Mouse (Mus musculus): ENCODE data around the gene Cdipt.
A peak's percentile ranks its signal among the peaks of the same experiment; 100 is the strongest.

The Cdipt gene

DNA sequence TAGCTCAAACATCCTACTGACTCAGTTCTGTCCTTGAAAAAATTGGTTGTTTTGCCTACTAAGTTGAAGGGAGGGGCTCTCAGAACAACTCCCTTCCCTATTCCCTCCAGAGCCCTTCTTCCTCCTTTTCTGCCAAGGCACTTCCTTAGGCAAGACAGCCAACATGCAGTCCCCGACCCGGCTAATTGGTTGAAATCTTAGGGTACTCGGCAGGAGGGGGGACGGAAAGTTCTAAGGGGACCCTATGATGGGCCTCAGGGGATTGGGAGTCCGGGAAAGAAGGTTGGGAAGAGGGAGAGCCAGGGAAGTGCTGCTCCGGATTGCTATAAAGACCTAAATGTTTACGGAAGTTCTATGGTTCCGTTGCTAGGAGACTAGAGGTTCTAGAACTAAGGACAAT lies 221 bp upstream of the Cdipt start:
- DNase-seq (ENCODE audit: extremely low spot score, low spot score): no peak

DNA sequence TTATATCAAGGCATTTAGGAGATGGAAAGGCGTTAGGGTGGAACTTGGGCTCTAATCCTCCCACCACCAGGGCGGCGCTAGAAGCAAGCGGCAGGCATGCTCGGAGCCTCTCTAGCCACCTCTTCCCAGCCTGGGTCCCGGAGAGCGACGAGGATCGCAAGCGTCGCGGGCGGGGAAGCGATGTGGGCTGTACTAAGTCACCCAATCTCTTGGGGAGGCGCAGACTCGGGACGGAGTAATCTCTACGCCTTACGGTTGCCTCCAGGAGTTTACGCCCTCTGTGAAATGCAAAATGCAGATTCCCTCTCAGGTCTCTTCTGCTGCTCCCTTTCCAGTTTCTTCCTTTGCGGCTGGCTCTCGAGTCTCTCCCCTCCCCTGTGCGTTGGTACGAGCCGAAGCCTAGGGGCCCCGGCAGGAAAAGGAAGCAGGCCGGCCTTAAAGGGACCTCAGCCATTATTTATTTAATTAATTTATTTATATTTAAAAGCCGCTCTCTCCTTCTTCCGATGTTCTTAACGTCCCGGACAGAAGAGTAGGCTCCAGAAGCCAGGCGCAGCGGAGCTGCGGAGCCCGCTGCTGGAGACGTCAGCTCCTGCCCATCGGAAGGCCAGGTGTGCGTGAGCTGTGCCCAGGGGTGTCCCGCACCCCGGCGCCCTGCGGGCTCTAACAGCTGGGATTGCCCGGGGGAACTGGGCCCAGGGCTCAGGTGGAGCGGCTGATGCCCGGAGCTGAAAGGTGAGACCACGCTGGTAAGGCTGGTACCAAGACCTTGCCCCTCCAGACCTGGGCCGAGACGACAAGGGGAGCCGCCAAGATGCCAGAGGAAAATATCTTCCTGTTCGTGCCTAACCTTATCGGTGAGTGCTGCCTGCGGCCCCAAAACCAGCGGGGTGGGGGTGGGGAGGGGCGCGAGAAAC lies 494 bp downstream of the Cdipt start, which contains the start of gene Cdiptos:
Gene Cdiptos, minus strand, starts transcription at position 149 of the 917 bp plus-strand sequence.
- DNase-seq (ENCODE audit: extremely low spot score, low spot score): peak; percentile 98

DNA sequence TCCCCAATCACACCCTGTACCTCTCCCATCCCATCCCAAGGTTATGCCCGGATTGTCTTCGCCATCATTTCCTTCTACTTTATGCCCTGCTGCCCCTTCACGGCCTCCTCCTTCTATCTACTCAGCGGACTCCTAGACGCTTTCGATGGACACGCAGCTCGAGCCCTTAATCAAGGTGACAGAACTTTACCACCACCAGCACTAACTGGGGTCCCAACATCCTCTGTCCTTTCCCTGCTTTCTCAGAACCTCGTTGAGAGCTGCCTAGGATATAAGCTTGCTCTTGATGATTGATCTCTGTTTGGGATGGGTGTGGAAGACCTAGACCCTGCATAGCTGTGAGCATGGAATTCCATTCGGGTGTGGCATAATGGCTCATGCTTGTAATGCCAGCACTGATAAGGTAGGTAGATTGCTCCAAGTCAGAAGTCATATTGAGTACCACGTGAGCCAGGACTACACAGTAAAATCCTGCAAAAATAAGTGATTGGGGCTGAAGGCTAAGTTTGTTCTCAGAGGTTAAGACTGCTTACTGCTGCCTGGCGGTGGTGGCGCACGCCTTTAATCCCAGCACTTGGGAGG lies 1.3 kb downstream of the Cdipt start:
- no peak for DNase-seq (ENCODE audit: extremely low spot score, low spot score)

DNA sequence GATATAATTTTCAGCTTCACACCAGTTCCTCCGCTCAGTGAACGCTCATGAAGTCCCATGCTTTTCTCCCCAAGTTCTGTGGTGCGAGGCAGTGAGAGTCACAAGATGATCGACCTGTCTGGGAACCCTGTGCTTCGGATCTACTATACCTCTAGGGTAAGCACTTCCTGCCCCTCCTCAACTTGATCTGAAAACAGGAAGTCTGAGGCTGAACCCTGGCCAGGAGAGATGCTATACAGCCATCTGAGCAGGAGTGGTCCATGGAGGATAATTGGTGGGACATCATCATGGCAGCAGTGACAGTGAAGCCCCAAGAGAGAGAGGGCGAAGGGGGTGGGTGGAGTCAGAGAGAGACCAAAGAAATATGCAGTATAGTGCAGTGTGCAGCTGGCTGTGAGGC lies 3.1 kb downstream of the Cdipt start:
- DNase-seq (ENCODE audit: extremely low spot score, low spot score): no peak

DNA sequence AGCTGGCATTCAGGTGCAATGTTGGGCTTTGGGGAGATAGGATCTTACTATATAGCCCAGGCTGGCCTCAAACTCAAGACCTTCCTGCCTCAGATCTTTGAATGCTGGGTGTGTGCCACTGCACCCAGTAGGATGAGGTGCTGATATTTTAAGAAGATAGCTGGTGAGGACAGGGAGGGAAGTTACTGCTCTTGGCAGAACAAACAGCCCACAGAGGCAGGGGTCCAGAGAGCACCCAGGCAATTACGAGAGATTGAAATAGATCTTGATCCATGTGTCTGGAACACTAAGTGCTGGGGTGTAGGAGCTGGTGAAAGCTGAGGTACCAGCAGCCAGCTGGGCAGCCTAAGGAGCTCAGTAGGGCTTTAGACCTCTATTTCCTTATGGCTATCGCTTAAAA lies 5.9 kb downstream of the Cdipt start:
- DNase-seq (ENCODE audit: extremely low spot score, low spot score): no peak

DNA sequence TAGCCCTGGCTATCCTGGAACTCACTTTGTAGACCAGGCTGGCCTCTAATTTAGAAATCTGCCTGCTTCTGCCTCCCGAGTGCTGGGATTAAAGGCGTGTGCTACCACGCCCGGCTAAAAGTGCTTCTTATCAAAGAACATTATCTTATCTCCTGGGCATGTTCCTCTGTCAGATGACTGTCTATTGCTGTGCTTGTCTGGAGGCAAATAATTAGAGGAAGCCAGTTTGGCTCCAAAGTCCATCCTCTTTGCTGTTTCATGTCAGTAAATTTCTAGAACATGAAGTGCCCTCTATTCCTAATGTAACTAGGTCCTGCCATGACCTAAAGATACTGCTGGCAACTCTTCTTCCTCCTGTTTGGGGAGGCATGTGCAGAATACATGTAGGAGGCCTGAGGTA lies 6.3 kb downstream of the Cdipt start:
- no peak for DNase-seq (ENCODE audit: extremely low spot score, low spot score)

DNA sequence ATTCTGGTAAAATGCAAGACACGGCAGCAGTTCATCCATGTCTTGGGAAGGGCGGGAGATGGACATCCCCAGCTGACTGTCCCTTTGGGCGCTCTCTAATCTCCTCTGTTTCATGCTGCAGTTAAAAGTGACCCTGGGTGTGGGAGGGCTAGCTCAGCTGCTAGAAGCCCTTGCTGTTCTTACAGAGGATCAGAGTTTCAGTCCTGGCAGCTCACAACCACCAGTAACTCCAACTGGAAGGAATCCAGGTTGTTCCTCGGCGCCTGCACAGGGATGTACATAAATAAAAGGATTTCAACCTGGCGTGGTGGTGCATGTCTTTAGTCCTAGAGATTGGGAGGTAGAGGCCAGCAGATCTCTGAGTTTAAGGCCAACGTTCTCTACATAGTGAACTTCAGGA lies 7.4 kb downstream of the Cdipt start:
- no peak for DNase-seq (ENCODE audit: extremely low spot score, low spot score)

DNA sequence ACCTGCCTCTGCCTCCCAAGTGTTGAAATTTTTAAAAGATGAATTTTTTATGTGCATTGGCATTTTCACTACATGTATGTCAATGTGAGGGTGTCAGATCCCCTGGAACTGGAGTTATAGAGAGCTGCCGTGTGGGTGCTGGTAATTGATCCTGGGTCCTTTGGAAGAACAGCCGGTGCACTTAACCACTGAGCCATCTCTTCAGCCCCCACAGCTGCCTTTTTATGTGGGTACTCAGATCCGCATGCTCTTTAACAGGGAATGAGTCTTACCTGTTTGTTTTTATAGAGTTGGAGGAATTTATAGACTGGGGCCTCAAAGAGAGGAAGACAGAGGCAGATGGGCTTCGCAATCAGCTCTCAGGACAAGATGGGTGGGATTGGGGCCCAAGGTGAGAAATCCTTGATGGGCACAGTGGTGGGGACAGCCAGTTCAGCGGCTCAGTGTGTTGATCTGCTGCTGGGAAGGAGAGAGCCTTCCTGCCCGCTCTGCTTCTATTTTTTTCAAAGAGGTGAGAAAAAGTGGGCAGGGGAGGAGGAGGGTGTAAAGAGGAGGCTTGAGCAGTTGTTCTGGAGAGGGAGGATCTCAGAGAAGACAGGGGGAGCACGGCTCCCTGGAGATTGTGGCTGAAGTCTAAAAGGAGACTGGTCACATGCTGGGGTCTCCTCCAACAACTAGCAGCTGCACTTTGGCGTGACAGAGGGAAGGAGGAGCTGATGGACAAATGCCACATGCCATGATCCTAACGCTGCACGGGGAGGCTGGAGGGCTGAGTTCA lies 9.1 kb downstream of the Cdipt start:
- DNase-seq (ENCODE audit: extremely low spot score, low spot score): no peak

DNA sequence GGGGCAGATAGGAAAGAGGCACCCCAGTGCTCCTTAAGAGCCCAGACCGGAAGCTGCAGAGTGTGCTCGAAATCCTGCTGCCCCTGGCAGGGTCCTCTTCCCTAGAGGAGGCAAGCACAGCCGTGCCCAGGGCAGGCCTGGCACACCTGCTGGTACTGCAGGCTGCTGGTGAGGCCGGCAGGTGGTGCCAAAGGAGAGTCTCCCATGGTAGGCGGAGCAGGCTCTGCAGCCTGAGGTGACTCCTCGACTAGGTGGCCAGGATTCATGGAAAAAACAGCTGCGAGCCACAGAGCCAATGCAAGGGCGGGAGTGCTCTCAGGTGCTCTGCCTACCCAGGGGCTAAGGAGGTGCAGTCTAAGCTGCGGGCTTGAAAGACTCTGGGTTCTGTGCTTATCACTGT lies 10.6 kb downstream of the Cdipt start:
- DNase-seq (ENCODE audit: extremely low spot score, low spot score): no peak

DNA sequence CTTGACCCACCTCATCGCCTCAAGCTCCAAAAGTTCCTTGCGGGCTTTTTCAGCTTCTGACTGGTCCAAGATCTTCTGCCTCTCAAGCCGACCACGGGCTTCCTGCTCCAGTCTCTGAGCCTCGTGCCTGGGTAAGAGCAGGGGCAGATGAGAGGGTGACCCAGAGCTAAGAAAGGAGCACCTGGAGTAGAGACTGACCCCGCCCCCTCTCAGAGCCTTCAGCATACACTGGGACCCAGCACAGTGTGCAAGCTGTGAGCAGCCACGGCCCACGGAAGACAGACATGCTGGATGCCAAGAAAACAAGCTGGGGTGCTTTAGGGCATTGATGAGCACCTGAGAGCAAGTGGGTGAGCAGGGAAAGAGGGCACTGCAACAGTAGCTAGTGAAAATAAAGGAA lies 13.1 kb downstream of the Cdipt start:
- DNase-seq (ENCODE audit: extremely low spot score, low spot score): no peak

DNA sequence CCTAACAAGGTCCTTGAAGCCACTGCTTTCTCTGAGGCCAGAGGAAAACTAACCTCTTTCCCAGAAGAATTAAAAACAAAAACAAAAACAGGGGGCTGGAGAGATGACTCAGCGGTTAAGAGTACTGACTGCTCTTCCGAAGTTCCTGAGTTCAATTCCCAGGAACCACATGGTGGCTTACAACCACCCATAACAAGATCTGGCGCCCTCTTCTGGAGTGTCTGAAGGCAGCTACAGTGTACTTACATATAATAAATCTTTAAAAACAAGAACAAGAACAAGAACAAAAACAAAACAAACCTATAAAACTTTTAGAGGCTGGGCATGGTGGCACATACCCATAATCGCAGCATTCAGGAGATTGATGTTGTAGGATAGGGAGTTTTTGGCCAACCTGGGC lies 20.7 kb downstream of the Cdipt start:
- no peak for DNase-seq (ENCODE audit: extremely low spot score, low spot score)

DNA sequence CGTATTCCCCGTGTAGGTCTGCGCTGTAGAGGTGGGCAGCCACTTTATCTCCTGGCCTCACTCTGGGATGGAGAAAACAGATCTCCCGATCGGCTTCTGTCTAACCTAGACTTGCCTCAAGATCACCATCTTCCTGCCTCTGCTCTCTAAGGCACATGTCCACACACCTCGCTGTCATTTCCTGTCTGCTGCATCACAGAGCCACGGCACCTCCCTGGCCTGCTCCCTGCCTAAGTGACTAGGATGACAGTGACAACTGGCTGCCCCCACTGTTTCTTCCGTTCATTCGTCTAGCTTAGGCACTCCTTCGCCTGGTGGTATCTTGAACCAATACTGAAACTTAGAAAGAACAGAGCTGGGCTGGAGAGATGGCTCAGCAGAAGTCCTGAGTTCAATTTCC lies 23.9 kb downstream of the Cdipt start:
- no peak for DNase-seq (ENCODE audit: extremely low spot score, low spot score)

DNA sequence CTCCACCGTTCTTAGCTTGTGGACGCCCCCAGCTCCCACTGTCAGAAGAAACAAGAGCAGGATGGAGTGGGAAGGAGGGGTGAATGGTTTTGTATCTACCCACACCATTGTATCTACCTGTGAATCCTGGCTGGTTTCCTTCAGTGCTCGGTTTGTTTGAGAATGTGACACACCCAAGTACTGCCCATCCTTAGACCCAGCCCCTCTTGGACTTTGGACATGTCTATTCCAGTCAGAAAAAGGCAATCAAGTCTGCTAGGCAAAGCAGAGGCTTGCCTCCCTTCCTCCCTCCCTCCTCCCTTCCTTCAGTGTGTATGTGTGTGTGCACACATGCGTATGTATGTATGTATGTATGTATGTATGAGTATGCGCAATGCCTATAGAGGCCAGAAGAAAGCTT lies 27.9 kb downstream of the Cdipt start:
- DNase-seq (ENCODE audit: extremely low spot score, low spot score): no peak

DNA sequence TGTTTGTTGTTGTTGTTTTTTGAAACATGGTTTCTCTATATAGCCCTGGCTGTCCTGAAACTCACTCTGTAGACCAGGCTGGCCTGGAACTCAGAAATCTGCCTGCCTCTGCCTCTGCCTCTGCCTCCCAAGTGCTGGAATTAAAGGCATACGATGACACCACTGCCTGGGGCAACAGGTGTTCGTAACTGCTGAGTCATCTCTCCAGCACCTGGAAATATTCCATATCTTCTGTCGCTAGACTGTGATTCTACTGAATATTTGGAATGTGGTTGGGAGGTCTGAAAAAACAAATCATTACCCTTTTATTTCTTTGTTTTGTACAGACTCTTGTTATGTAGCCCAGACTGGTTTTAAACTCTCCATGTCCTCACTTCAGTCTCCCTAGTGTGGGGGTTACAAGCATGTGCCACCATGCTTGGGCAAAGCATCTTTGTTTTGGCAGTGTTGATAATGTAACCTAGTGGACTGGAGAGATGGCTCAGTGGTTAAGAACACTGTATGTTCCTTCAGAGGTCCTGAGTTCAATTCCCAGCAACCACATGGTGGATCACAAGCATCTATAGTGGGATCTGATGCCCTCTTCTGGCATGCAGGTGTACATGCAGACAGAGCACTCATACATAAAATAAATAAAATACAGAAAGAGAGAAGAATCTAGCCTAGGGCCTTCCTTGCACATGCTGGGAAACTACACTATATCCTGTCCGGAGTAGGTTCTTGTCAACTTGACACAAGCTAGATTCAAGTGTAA lies 28.6 kb downstream of the Cdipt start:
- no peak for DNase-seq (ENCODE audit: extremely low spot score, low spot score)

DNA sequence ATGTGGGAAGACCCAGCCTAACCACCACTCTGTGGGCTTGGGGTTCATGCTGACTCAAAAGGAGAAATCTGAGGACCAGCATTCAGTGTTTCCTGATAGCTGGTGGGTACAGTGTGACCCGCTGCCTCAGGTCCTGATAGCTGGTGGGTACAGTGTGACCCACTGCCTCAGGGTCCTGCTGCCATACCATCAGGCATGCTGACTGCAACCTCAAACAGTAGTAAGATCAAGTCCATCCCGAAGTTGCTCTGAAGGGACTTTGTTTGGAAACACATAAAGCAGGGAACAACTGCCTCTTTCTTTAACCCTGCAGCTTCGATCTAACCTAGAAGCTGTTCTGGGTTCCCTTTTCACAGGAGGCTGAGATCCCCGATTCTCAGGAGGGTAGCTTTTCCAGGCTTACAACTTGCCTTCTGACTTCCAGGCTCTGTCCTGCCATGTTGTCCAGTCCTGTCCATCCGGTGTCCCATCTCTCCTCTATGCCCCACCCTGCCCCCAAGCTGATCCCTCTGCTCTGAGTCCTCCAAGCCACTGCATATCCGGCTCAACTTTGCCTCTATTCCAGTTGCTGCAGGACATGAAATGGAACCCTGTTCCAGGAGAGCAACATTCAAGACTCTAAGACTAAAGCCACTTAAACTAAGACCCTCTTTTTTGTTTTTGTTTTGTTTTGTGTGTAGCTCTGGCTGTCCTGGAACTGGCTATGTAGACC lies 31.8 kb downstream of the Cdipt start:
- no peak for DNase-seq (ENCODE audit: extremely low spot score, low spot score)

DNA sequence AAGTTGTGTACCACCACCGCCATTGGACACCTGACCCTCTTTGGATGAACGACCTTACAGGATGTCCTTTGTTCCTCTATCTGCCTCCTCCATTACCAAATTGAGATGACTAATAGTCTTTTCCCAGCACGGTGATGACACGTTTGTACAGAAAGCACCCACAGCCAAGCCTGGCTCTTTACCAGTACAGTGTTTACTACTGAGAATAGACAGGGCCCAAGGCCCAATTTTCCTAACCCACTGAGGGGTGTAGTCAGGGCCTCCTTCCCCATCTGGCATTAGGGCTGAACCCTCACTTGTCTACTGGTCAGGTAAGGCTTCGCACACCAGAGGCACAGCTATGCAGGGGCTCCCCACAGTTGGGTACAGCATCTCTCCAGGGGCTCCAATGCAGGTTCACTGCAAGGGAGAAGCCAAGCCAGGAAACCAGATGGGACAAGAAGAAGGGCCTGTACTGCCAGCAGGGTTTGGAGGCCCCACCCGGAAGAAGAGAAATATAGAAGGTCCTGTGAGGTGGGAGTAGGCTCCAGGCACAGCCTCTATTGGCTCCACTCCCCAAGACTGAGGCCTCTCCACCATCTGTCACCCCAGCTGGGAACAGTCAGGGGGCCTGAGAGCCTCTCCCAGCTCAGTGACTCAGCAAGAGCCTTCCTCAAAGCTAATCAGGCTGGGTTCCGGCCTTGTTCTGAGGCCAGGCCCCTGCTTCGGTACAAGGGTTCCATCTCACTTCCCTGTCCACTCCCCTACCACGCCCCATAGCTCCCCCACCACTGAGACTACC lies 32.7 kb downstream of the Cdipt start:
- DNase-seq (ENCODE audit: extremely low spot score, low spot score): no peak

DNA sequence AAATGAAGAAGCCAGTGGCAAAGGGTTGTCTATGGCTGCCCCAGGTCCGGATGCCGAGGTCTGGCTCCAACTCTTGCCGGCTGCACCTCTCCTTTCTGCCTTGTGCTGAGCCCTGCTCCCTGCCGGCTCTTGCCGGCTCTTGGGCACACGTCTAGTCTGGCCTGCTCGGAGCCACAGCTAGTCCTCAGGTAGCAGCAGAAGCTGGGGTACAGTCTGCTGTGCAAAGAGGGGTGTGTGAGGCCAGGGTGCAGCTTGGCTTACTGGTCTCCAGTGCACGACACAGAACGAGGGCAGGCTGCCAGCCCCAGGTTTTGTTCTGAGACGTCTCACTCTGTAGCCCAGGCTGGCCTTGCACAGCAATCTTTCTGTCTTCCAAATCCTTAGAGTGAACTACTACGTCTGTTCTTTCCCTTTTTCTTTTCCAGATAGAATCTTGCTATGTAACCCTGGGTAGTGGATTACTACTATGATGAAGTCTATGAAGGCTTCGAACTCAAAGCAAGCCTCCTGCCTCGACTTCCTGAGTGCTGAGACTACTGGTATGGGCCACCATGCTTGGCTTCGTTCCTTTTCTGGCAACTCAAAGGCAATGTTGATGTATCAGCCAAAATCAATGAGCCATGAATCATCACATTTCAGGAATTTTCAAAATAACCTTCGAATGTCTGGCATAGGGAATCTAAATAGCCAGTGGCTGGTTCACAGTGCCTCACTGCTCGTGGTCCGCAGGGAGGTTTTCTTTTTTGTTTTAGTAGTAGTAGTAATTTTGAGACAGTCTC lies 33.8 kb downstream of the Cdipt start:
- DNase-seq (ENCODE audit: extremely low spot score, low spot score): no peak

DNA sequence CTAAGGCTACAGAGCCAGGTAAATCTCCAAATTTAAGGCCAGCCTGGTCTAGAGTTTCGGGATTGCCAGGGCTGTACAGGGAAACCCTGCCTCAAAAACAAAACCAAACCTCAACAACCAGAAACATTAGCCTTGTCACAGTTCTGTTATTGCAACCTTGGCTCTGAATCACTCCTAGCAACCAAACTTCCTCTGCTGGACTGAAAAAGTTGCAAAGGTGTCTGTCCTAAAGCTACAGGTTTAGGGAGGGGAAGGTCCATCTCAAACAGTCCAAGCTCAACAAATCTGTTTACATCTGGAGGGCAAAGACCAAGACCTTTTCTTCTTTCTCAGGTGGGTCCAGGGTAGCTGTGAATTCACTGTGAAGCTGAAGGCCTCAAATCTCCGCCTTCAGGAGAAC lies 35.3 kb downstream of the Cdipt start:
- DNase-seq (ENCODE audit: extremely low spot score, low spot score): no peak

DNA sequence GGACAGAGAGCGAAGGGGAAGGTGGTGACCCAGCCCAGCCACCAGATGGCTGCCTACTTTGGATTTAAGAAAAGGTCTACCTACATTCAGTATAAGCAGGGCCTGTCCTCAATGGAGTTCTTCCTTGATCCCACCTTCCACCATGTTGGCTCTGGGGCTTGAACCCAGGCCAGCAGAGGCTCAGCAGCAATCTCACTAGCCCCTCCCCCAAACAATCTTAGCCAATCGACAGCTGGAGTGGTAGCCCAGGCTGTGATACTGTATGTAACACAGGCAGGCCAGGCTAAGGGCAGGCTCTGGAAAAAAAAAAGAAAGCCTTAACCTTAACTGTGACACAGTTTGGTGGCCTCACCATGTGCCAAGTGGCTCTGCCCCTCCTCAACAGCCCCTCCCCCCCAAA lies 36.0 kb downstream of the Cdipt start:
- no peak for DNase-seq (ENCODE audit: extremely low spot score, low spot score)

All from neural tube, embryonic 10.5 days (tissue).